In genomic region chr1:156539787-156540560, GRCm38 (mm10) we compare ENCODE assay signal across 9 mouse cellular contexts. TPM values are rescaled to one million over a fixed set of nuclear protein-coding genes. Genes with fewer than 3 reads are reported as not detected.
A peak's percentile ranks its signal among the peaks of the same experiment; 100 is the strongest.
DNase-seq lines count a peak whose midpoint lies in the region; ATAC-seq and TF ChIP-seq lines count a peak whose summit lies in the region.
"Had no signal": no experiment of that assay in that cellular context is flagged by ENCODE, and none has a peak within 500 bp of the region (broad histone marks: within the 10 kb centered on the region; RNA-seq: fewer than 3 reads in every experiment).

No protein-coding gene starts in this region.

- H3K9me3 ChIP-seq in forebrain, postnatal 0 days (ENCODE audit: low read length) = no peaks in the 10 kb centered on the region
- H3K9me3 ChIP-seq in neural tube, embryonic 15.5 days (replicated peaks) = no peaks in the 10 kb centered on the region
- H3K9me3 ChIP-seq: embryonic facial prominence, embryonic 15.5 days; limb, embryonic 12.5 days had no signal

- peak; percentile 62 for TF ChIP-seq CTCF in kidney, adult 2 months (conservative IDR thresholded peaks at IDR 0.05; ENCODE audit: insufficient read depth, insufficient read length, low read depth, low read length)
- peak; percentile 76 for TF ChIP-seq CTCF in forebrain, postnatal 0 days (IDR thresholded peaks at IDR 0.05; ENCODE audit: low read depth)

- no peaks in the 10 kb centered on the region; the same call in 1 of the 2 replicates for H3K4me1 ChIP-seq in kidney, adult 2 months (ENCODE audit: control insufficient read depth, insufficient read depth, low read length)
- no peaks in the 10 kb centered on the region for H3K4me1 ChIP-seq in forebrain, postnatal 0 days (ENCODE audit: insufficient read depth)
- H3K4me1 ChIP-seq in neural tube, embryonic 15.5 days = 0 out of 2 replicates have a peak, but pooled peaks cover 5% of the 10 kb centered on the region
- H3K4me1 ChIP-seq: embryonic facial prominence, embryonic 15.5 days had no signal

- WGBS in kidney, adult 2 months = 31% methylated on average over 4 of the region's 4 CpGs
- 39% methylated on average over 4 of the region's 4 CpGs for WGBS in forebrain, postnatal 0 days
- 43% methylated on average over 4 of the region's 4 CpGs for WGBS in neural tube, embryonic 15.5 days

- H3K9ac ChIP-seq in forebrain, postnatal 0 days = no peak overlapping the region
- H3K9ac ChIP-seq in neural tube, embryonic 15.5 days (replicated peaks) = no peak overlapping the region
- H3K9ac ChIP-seq: embryonic facial prominence, embryonic 15.5 days; limb, embryonic 12.5 days had no signal

- no peak overlapping the region for H3K27ac ChIP-seq in kidney, adult 2 months (ENCODE audit: insufficient read depth, low read depth, low read length)
- H3K27ac ChIP-seq in forebrain, postnatal 0 days (ENCODE audit: low read depth, low read length) = no peak overlapping the region
- no peak overlapping the region for H3K27ac ChIP-seq in neural tube, embryonic 15.5 days (replicated peaks)
- H3K27ac ChIP-seq: embryonic facial prominence, embryonic 15.5 days; limb, embryonic 12.5 days had no signal

- no peak overlapping the region for H3K4me2 ChIP-seq in forebrain, postnatal 0 days (ENCODE audit: low read depth)
- H3K4me2 ChIP-seq in neural tube, embryonic 15.5 days = no peak overlapping the region
- H3K4me2 ChIP-seq: embryonic facial prominence, embryonic 15.5 days; limb, embryonic 12.5 days had no signal

- H3K36me3 ChIP-seq in kidney, adult 2 months (ENCODE audit: control insufficient read depth, insufficient read depth, low read length) = no peaks in the 10 kb centered on the region
- no peaks in the 10 kb centered on the region for H3K36me3 ChIP-seq in forebrain, postnatal 0 days (ENCODE audit: insufficient read depth)
- no peaks in the 10 kb centered on the region for H3K36me3 ChIP-seq in neural tube, embryonic 15.5 days
- H3K36me3 ChIP-seq: embryonic facial prominence, embryonic 15.5 days; limb, embryonic 12.5 days had no signal

- no peak overlapping the region for H3K4me3 ChIP-seq in kidney, adult 2 months (ENCODE audit: insufficient read depth, low read depth, low read length)
- no peak overlapping the region for H3K4me3 ChIP-seq in forebrain, postnatal 0 days (ENCODE audit: low read depth, low read length)
- no peak overlapping the region for H3K4me3 ChIP-seq in neural tube, embryonic 15.5 days (replicated peaks)
- H3K4me3 ChIP-seq: embryonic facial prominence, embryonic 15.5 days; limb, embryonic 12.5 days had no signal

- ATAC-seq in forebrain, postnatal 0 days = peak; percentile 93
- peak; percentile 68; the same call in 1 of the 2 replicates for ATAC-seq in neural tube, embryonic 15.5 days (ENCODE audit: low FRiP score)

- DNase-seq in kidney, adult 2 months = peak; percentile 57
- no peak for DNase-seq in kidney, adult 18-20 months
- DNase-seq in 3T3-L1 (ENCODE audit: low read depth, low spot score) (peak; percentile 64), A20 (ENCODE audit: low read depth, low spot score) (peak; percentile 54)
- peak; percentile 66 for DNase-seq in forebrain, postnatal 0 days
- DNase-seq in ovary, adult 18-20 months (ENCODE audit: low spot score) = no peak

- no peaks in the 10 kb centered on the region for H3K27me3 ChIP-seq in kidney, adult 2 months (replicated peaks; ENCODE audit: control insufficient read depth, insufficient read depth, low read length)
- no peaks in the 10 kb centered on the region for H3K27me3 ChIP-seq in forebrain, postnatal 0 days (ENCODE audit: insufficient read depth, low read length)
- H3K27me3 ChIP-seq in neural tube, embryonic 15.5 days (replicated peaks) = no peaks in the 10 kb centered on the region
- H3K27me3 ChIP-seq: embryonic facial prominence, embryonic 15.5 days; limb, embryonic 12.5 days had no signal

- TF ChIP-seq POLR2A in kidney, adult 2 months (IDR thresholded peaks at IDR 0.05; ENCODE audit: low read depth, low read length) = no peak

RNA-seq across cellular contexts. Expression of gene Gm10031, which starts 16.2 kb away (rescaled TPM):
- polyA plus RNA-seq in kidney, adult 2 months (2012; rRNA removed) = 9.2 and 13.2 TPM in 2 replicates
- 21.8 and 24.6 TPM in 2 replicates for total RNA-seq in forebrain, postnatal 0 days (2014; rRNA removed)
- 0.49 and 0.75 TPM in 2 replicates for polyA plus RNA-seq in forebrain, postnatal 0 days (2015; fragmentation: Nextera tagmentation; extraction: Ambion mirVana)
- polyA plus RNA-seq in neural tube, embryonic 15.5 days (2015; fragmentation: Nextera tagmentation; extraction: Ambion mirVana) = 0.40 and 0.45 TPM in 2 replicates

RNA-seq across cellular contexts. Expression of gene Abl2, which starts 18.6 kb away (rescaled TPM):
- polyA plus RNA-seq in kidney, adult 2 months (2012; rRNA removed) = 6.3 and 7.5 TPM in 2 replicates
- 21.4 and 29.2 TPM in 2 replicates for total RNA-seq in forebrain, postnatal 0 days (2014; rRNA removed)
- polyA plus RNA-seq in forebrain, postnatal 0 days (2015; fragmentation: Nextera tagmentation; extraction: Ambion mirVana) = 2.8 and 4.6 TPM in 2 replicates
- polyA plus RNA-seq in neural tube, embryonic 15.5 days (2015; fragmentation: Nextera tagmentation; extraction: Ambion mirVana) = 5.3 and 5.4 TPM in 2 replicates

Comparison
In these comparisons a context has a peak if more than half of its experiments do, and no peak if none do; other contexts are left out.
1. DNase-seq: peak in kidney, adult 2 months (single experiment), 3T3-L1 (single experiment), A20 (single experiment) and forebrain, postnatal 0 days (single experiment); none in kidney, adult 18-20 months (single experiment) and ovary, adult 18-20 months (single experiment).